Mouse (Mus musculus) embryonic facial prominence, embryonic 10.5 days (tissue): Measurements from ENCODE around the gene Mrps18c. TPM values are rescaled to one million over a fixed set of nuclear protein-coding genes. Genes with fewer than 3 reads are reported as not detected.

ENCODE experiments used
- DNase-seq: peaks from one replicate; pipeline ENCODE4 v3.0.0-alpha.2; 2017; ENCODE audit warnings: low spot score
- H3K27ac ChIP-seq: fragments of 300-500 bp; sonication (generic); replicated peaks from 2 replicates; pipeline ENCODE4 v1.5.1; 2016; ENCODE audit warnings: mild to moderate bottlenecking
- H3K27me3 ChIP-seq: fragments of 300-500 bp; sonication (generic); replicated peaks from 2 replicates; pipeline ENCODE4 v1.6.1; 2016; ENCODE audit warnings: low read depth, mild to moderate bottlenecking; ENCODE audit not compliant: poor library complexity, severe bottlenecking
- H3K36me3 ChIP-seq: fragments of 300-500 bp; sonication (generic); replicated peaks from 2 replicates; pipeline ENCODE4 v1.6.1; 2016; ENCODE audit warnings: mild to moderate bottlenecking, moderate library complexity
- H3K4me1 ChIP-seq: fragments of 300-500 bp; sonication (generic); 2 replicates; pipeline ENCODE4 v1.6.1; 2016
- H3K4me3 ChIP-seq: fragments of 300-500 bp; sonication (generic); 2 replicates; pipeline ENCODE4 v1.5.1; 2016; ENCODE audit warnings: mild to moderate bottlenecking, moderate library complexity
- H3K9me3 ChIP-seq: fragments of 300-500 bp; sonication (generic); 2 replicates; pipeline ENCODE4 v1.6.1; 2016; ENCODE audit warnings: mild to moderate bottlenecking
- WGBS: fragments of 180-500 bp; shearing (Covaris S2); methylation state at CpG from one replicate; pipeline ENCODE4 v1.1.7; 2016; 5-methylcytosine and 5-hydroxymethylcytosine counted together
- polyA plus RNA-seq: library from polyadenylated mRNA; unstranded; fragments of >200 nt; fragmentation: Nextera tagmentation; extraction: Ambion mirVana; gene quantifications from 2 replicates; pipeline ENCODE4 v1.2.1, GENCODE M21; 2016

Gene Mrps18c
- polyA plus RNA-seq = 202 and 214 TPM in 2 replicates

- H3K36me3 ChIP-seq = peaks cover 52% of the 10 kb centered on the region
- peak within 1 kb of the TSS; percentile 93 for H3K4me3 ChIP-seq
- DNase-seq = peak; percentile 95
- peak within 1 kb of the TSS; percentile 88 for H3K27ac ChIP-seq
- H3K4me1 ChIP-seq = peaks cover 18% of the 10 kb centered on the region
- no peaks in the 10 kb centered on the region for H3K9me3 ChIP-seq
- WGBS = under 1% methylated on average over 67 of the region's 67 CpGs
- no peaks in the 10 kb centered on the region for H3K27me3 ChIP-seq
Observed at GRCm38 (mm10) chr5:100798165-100798860, at the start of gene Mrps18c, which contains the start of gene Helq. TSS of gene Mrps18c (plus strand) at chr5:100798627. TSS of gene Helq (minus strand) at chr5:100798598.

- no peaks in the 10 kb centered on the region for H3K4me1 ChIP-seq
- H3K4me3 ChIP-seq = no peak overlapping the region
- no peaks in the 10 kb centered on the region for H3K27me3 ChIP-seq
- no peaks in the 10 kb centered on the region for H3K9me3 ChIP-seq
- WGBS = 85% methylated on average over 10 of the region's 10 CpGs
- no peak overlapping the region for H3K27ac ChIP-seq
- DNase-seq = no peak
- H3K36me3 ChIP-seq = no peaks in the 10 kb centered on the region
Observed at GRCm38 (mm10) chr5:100750617-100751255, 47.7 kb upstream of the Mrps18c start.

GRCm38 (mm10) chr5:100751655-100752054, 46.8 kb upstream of the Mrps18c start:
- Histone ChIP-seq H3K27ac (no peak overlapping the region), H3K9me3 (no peaks in the 10 kb centered on the region)

GRCm38 (mm10) chr5:100753407-100753806, 45.0 kb upstream of the Mrps18c start:
- Histone ChIP-seq H3K27ac (peak overlapping the region; percentile 19; the same call in 1 of the 2 replicates), H3K27me3 (no peaks in the 10 kb centered on the region), H3K4me1 (no peaks in the 10 kb centered on the region), H3K36me3 (no peaks in the 10 kb centered on the region), H3K4me3 (no peak overlapping the region), H3K9me3 (no peaks in the 10 kb centered on the region; the same call in 1 of the 2 replicates)
- 76% methylated on average over 7 of the region's 7 CpGs for WGBS
- no peak for DNase-seq

More at GRCm38 (mm10) chr5:100751655-100752054, 46.8 kb upstream of the Mrps18c start:
- H3K4me1 ChIP-seq = no peaks in the 10 kb centered on the region
- WGBS = 67% methylated on average over 4 of the region's 4 CpGs
- H3K27me3 ChIP-seq = no peaks in the 10 kb centered on the region
- no peak overlapping the region for H3K4me3 ChIP-seq
- H3K36me3 ChIP-seq = no peaks in the 10 kb centered on the region
- DNase-seq = no peak

GRCm38 (mm10) chr5:100758121-100758520, 40.3 kb upstream of the Mrps18c start:
- no peaks in the 10 kb centered on the region; the same call in 1 of the 2 replicates for H3K9me3 ChIP-seq
- no peaks in the 10 kb centered on the region for H3K4me1 ChIP-seq
- peaks cover 28% of the 10 kb centered on the region for H3K36me3 ChIP-seq
- DNase-seq = no peak
- 94% methylated on average over 5 of the region's 5 CpGs for whole genome bisulfite sequencing
- no peak overlapping the region for H3K4me3 ChIP-seq
- no peaks in the 10 kb centered on the region for H3K27me3 ChIP-seq
- H3K27ac ChIP-seq = no peak overlapping the region

- DNase-seq = no peak
- no peaks in the 10 kb centered on the region for H3K4me1 ChIP-seq
- no peak overlapping the region for H3K4me3 ChIP-seq
- H3K27ac ChIP-seq = no peak overlapping the region
- H3K9me3 ChIP-seq = no peaks in the 10 kb centered on the region; the same call in 1 of the 2 replicates
- WGBS = 89% methylated on average over 10 of the region's 10 CpGs
- H3K36me3 ChIP-seq = peaks cover 48% of the 10 kb centered on the region
- no peaks in the 10 kb centered on the region for H3K27me3 ChIP-seq
Observed at GRCm38 (mm10) chr5:100760049-100760663, 38.3 kb upstream of the Mrps18c start.

GRCm38 (mm10) chr5:100761736-100762135, 36.7 kb upstream of the Mrps18c start:
- Histone ChIP-seq H3K4me3 (no peak overlapping the region), H3K27ac (no peak overlapping the region), H3K4me1 (no peaks in the 10 kb centered on the region), H3K9me3 (no peaks in the 10 kb centered on the region; the same call in 1 of the 2 replicates), H3K36me3 (peaks cover 64% of the 10 kb centered on the region), H3K27me3 (no peaks in the 10 kb centered on the region)
- 91% methylated on average over 7 of the region's 7 CpGs for WGBS
- DNase-seq = no peak

- Histone ChIP-seq H3K4me3 (no peak overlapping the region), H3K36me3 (peaks cover 95% of the 10 kb centered on the region), H3K27ac (no peak overlapping the region), H3K27me3 (no peaks in the 10 kb centered on the region), H3K4me1 (no peaks in the 10 kb centered on the region), H3K9me3 (no peaks in the 10 kb centered on the region)
- WGBS = 91% methylated on average over 7 of the region's 7 CpGs
- DNase-seq = no peak
Observed at GRCm38 (mm10) chr5:100766026-100766425, 32.4 kb upstream of the Mrps18c start.

- Histone ChIP-seq H3K9me3 (no peaks in the 10 kb centered on the region), H3K27ac (no peak overlapping the region), H3K4me3 (no peak overlapping the region), H3K36me3 (peaks cover 98% of the 10 kb centered on the region), H3K27me3 (no peaks in the 10 kb centered on the region), H3K4me1 (no peaks in the 10 kb centered on the region)
- WGBS = 93% methylated on average over 4 of the region's 4 CpGs
- DNase-seq = no peak
Observed at GRCm38 (mm10) chr5:100771575-100771974, 26.9 kb upstream of the Mrps18c start.

- Histone ChIP-seq H3K4me1 (no peaks in the 10 kb centered on the region), H3K27me3 (no peaks in the 10 kb centered on the region), H3K36me3 (peaks cover 95% of the 10 kb centered on the region), H3K27ac (no peak overlapping the region), H3K4me3 (no peak overlapping the region), H3K9me3 (no peaks in the 10 kb centered on the region)
- 92% methylated on average over 13 of the region's 13 CpGs for WGBS
- DNase-seq = no peak
Observed at GRCm38 (mm10) chr5:100775778-100776404, 22.5 kb upstream of the Mrps18c start.

- H3K27me3 ChIP-seq = no peaks in the 10 kb centered on the region
- H3K4me3 ChIP-seq = no peak overlapping the region
- H3K4me1 ChIP-seq = no peaks in the 10 kb centered on the region
- H3K9me3 ChIP-seq = no peaks in the 10 kb centered on the region
- DNase-seq = no peak
- H3K36me3 ChIP-seq = peaks cover 95% of the 10 kb centered on the region
- 96% methylated on average over 5 of the region's 5 CpGs for WGBS
- H3K27ac ChIP-seq = no peak overlapping the region
Observed at GRCm38 (mm10) chr5:100776900-100777299, 21.5 kb upstream of the Mrps18c start.

GRCm38 (mm10) chr5:100779002-100779401, 19.4 kb upstream of the Mrps18c start:
- no peak for DNase-seq
- 94% methylated on average over 13 of the region's 13 CpGs for WGBS
- no peak overlapping the region for H3K27ac ChIP-seq
- no peaks in the 10 kb centered on the region for H3K27me3 ChIP-seq
- no peaks in the 10 kb centered on the region for H3K9me3 ChIP-seq
- peaks cover 95% of the 10 kb centered on the region for H3K36me3 ChIP-seq
- no peaks in the 10 kb centered on the region for H3K4me1 ChIP-seq
- H3K4me3 ChIP-seq = no peak overlapping the region
